Mouse (Mus musculus) monocyte, adult 5-6 weeks (primary cell): ENCODE measurements around the gene Bhlhe41. TPM values are rescaled to one million over a fixed set of nuclear protein-coding genes. Genes with fewer than 3 reads are reported as not detected.

Source experiments
- ATAC-seq: fragments of 153-309, 156-312 bp; replicated peaks from 2 replicates; pipeline ENCODE4 v1.8.0; 2017; ENCODE audit warnings: mild to moderate bottlenecking; ENCODE audit not compliant: low TSS enrichment, insufficient number of reproducible peaks, severe bottlenecking, poor library complexity, low FRiP score
- total RNA-seq: library from RNA; stranded (forward); fragments of 200-1000, 200-491, 200-594 nt; gene quantifications from 3 replicates; pipeline ENCODE4 v1.2.3, GENCODE M21; 2017

Gene Bhlhe41
- total RNA-seq, 1 experiment from 2014 or later = 9.1 TPM

- no peak for ATAC-seq
Observed at GRCm38 (mm10) chr6:145809566-145809965, 55.8 kb downstream of the Bhlhe41 start.

Other genes with a start within 250 kb of the Bhlhe41 start
- 1.1 TPM in 1 of 3 replicates, not detected in the others for gene Tuba3b, start 249.8 kb downstream of the Bhlhe41 start, total RNA-seq
- 2.3 to 12.3 TPM (median 8.3 TPM) in 3 replicates for gene Rassf8, start 118.8 kb downstream of the Bhlhe41 start, total RNA-seq
- gene Sspn, start 66.1 kb upstream of the Bhlhe41 start, total RNA-seq = 2.8 to 5.6 TPM (median 4.9 TPM) in 3 replicates